Mouse (Mus musculus) heart, adult 2 months (tissue): Measurements from ENCODE around the gene Lamtor4.

Source experiments
- CTCF ChIP-seq: fragments of 200-600 bp; IDR thresholded peaks from 2 replicates; pipeline ENCODE4 v1.8.1; 2022; ENCODE audit warnings: antibody characterized with exemption, mild to moderate bottlenecking, moderate library complexity
- POLR2A ChIP-seq: fragments of 200-500 bp; IDR thresholded peaks from 2 replicates; pipeline ENCODE4 v1.6.1; 2011; ENCODE audit warnings: mild to moderate bottlenecking, low read depth, low read length, control low read depth; ENCODE audit not compliant: insufficient read depth

DNA sequence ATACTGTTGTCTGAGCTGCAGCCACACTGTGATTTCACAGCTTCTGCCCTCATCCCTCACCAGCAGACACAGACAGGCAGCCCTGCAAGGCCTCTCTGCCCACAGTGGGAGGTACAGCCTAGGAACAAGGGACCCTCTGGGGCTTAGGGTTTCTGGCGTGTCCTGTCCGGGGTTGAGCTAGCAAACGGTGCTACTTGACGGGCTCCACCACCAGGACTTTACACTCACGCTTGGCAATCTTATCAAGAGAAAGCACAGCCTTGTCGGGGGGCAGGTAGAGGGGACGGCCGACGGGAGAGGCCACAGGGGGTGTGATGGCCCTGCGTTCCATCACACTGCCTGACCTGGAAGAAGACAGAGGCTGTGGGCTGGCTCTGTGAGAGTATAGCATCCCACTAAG lies 4.8 kb downstream of the Lamtor4 start:
- TF ChIP-seq CTCF = no peak
- TF ChIP-seq POLR2A = no peak
